Mouse (Mus musculus) megakaryocyte progenitor cell, adult 5-6 weeks (primary cell): ENCODE measurements around the gene Kcnj6. TPM values are rescaled to one million over a fixed set of nuclear protein-coding genes. Genes with fewer than 3 reads are reported as not detected.

Experiments
- ATAC-seq: replicated peaks from 2 replicates; pipeline ENCODE4 v1.8.0; 2016; ENCODE audit warnings: mild to moderate bottlenecking, moderate TSS enrichment, inconsistent platforms; ENCODE audit not compliant: poor library complexity
- total RNA-seq, 2 experiments: library from RNA; stranded (forward) in 1 of 2; stranded (reverse) in 1 of 2; fragments of 157-497, 149-512 nt in 1 of 2; fragments of 200-1000 nt in 1 of 2; gene quantifications; 2 replicates each; pipeline versions ENCODE4 v1.2.3 to v1.2.4; 2015 to 2017

The Kcnj6 gene
- total RNA-seq, 2 experiments from 2014 or later: not detected

DNA sequence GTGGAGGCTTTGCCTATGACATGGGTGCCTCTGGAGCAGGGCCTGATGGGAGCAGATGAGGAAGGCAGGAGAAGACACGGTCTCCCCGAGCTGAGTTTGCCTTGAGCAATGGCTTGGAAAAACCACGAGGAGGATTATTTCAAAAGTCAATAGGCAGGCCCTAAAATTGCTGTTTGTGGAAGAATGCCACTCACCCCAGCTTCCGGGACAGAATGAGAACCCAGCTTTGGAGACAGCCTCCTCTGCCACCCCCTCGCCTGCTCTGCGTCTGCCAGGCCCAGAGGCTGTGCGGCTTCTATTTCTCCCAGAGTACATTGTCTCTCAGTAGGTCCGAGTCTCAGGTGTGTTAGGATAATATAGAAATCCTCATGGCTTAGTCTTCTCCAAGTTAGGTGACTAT lies 64.8 kb downstream of the Kcnj6 start:
- no peak for ATAC-seq

DNA sequence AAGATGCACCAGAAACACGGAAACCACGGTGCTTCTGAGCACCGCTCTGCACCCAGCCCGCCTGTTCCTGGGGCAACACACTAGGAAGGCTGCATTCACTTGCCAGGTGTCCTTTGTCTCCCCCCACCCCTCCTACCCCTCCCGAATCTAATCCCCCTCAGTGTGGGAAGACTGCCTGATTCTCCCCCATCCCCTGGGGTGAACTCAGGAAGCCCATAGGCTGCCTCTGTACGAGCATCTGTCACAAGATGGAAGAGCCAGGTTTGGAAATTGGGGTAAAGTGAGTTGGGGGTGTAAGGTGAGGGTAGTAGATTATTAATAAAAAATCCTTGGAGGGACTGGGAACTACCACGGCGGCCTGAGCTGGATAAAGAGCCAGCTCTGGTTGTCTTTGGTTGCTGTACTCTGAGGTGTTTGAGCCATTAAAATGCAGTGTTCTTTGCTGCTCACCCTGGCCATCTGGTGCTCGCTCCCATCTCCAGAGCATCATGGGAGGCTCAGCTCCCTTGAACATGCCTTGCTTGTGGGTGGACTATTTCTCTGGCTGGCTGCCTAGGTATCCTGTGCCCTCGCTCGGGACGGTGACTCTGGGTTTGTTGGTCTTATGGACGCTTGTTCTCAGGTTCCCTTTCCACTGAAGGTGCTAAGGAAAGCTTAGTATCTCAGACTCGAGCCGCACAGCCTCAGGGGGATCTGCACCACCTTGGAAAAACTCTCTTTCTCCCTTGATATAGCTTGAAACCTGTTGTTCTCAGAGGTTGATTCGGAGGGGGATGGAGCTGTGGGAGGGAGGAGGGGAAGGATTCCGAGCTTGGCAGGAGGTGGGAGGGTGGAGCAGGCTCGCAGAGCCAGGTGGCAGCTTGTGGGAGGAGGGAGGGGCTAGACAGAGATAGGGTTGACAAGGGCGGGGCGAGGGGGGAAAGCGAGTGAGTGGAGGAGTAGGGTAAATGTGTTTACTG lies 65.9 kb downstream of the Kcnj6 start:
- no peak for ATAC-seq

DNA sequence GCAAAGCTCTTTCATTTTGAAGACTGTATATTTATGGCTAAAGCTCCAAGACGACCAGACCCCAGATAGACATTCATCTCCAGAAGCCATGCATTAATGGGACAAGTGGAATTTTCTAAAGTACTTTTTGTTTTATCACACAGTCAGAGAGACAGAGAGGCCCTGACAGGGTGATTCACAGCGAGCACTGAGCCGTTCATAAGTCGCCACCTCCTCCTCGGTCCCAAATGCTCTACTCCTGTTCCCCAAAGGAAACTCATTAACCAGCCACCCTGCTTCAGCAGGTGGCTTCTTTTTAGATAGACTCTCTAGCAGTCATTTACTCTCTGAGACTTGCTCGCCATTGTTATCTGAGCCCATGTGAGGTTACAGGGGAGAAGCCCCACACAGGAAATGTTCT lies 72.1 kb downstream of the Kcnj6 start:
- no peak for ATAC-seq

DNA sequence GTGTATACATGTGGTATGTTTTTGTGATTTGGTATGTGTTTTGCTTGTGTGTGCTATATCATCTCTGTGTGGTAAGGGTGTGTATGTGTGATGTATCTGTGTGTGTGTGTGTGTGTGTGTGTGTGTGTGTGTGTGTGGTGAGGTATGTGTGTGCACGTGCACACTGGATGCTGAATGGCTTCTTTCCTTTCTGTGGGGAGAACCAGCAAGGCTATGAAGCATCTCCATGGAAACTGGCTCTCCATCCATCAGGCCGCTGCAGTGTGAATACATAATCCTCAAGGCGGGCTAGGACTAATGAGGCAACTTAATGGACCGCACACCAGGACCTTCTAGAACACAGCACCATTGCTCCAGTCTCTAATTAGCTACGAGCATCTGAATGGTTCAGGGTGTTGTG lies 78.3 kb downstream of the Kcnj6 start:
- no peak for ATAC-seq

DNA sequence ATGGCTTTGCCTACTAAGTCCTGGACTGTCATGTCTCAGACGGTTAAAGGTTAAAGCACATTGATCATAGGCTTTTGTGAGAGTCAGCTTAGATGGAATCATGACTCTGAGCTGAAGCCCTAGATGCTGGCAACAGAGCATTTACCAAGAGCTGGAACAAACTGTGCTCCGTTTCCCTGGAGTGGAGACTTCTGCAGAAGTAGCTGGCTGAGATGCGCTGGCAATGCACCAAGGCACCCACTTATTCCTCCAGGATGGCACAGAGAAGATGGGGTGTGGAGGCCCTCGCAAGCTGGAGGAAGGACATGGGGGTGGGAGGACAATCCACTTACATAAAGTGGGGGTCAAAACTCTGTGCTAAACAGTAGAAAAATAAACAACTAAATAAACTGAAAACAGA lies 91.5 kb downstream of the Kcnj6 start:
- no peak for ATAC-seq

DNA sequence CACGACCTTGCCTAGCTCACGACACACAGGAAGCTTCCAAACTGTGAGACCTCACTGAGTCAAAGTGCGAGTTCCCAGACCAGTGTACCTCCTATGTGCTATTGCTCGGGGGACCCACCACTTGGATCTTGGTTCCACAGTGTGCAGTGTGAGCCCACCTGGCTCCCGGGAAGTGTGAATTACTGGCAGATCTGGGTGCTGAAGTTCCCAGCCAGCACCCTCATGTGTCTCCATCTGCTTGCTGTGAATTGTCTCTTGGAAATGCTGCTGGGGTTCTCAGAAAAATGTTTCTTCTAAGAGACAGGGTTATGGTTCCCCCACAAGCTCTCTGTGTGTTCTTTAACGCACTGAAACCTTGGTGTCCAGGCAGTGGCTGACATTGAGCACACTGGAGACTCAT lies 98.7 kb downstream of the Kcnj6 start:
- ATAC-seq: no peak

DNA sequence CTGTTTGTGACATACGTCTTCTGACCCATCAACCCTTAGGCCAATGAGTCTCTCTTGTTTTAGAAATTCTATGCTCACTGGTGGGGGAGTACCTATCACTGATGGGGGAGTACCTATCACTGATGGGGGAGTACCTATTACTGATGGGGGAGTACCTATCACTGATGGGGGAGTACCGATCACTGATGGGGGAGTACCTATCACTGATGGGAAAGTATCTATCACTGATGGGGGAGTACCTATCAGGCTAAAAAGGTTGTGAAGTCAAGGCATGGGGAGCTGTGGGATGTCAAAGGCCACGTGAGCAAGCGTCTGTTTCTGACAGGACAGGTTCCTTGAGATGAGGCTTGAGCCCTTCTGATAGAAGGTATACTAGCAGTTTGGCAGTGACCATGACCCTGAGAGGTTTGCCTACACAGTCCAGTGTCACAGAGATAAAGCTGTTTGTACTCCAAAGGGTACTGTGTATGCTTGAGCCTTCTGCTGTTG lies 105.3 kb downstream of the Kcnj6 start:
- ATAC-seq: no peak

DNA sequence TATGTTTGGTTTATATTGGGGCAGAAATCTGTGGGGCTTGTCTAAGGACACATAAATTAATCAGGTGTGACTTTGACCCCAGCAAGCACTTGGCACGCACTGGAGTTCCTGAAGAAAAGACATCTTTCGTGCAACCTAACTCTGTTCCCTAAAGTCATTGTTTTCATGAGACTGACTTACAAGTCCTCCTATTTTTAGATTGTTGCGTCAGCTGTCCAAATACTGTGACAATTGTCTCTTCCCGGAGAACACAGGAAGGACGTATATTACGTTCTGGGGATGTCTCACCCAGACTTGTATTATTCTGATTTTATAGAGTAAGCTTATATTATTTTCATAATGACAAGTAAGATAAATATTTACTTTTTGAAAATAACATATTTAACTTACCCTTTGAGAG lies 106.9 kb downstream of the Kcnj6 start:
- no peak for ATAC-seq

DNA sequence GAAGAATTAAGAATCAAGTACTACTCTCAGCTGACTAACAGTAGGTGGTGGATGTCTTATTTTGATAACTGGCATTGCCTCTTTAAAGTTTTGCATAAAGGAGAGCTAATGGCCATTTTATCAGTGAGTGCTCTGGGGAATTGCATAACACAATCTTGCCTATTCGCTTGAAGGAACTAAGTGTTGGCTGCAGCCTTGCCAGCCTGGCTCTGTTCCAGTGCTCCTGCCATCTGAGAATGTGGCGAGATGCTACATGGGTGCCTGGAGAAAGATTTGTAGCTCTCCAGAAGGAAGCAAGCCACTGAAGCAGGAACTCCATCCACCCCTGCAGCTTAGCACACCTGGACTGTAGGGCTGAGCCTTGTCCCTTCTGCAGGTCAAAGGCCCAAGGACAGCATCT lies 107.4 kb downstream of the Kcnj6 start:
- ATAC-seq: no peak

DNA sequence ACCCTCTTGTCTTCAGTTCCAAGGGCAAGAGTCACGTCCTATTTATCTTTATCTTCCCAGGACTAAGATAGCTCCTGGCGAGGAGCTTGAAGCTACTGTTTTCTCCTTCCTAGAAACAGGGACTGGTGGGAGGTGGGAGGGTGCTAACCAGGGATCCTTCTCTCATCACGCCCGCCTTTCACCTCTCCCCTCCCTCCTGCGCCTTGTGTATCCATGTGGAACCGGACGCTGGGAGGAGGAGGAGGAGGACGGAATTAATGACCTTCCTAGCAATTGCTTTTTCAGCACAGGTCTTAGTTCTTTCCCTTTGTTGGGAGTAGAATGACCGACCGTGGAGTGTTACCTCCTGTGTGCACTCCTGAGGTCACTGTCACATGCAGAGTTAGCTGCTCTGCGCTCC lies 108.9 kb downstream of the Kcnj6 start:
- no peak for ATAC-seq

DNA sequence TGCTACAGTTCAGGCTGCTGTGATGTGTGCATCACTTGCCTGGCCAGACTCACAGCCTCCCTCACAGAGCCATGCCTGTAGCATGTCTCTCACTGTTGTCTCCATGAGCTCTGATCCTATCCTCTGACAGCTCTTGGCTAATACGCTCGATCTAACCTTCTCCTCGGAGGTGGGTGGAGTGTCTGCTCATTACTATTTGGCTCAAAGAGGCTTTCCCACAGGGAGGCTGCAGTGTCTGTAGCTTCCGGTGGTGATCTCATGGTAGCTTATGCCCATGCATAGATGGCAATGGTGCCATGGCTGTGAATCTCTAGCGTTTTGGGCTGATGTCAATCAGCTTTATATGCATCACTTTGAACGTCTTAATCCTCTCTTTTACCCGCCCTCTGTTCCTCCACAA lies 111.1 kb downstream of the Kcnj6 start:
- ATAC-seq: no peak

DNA sequence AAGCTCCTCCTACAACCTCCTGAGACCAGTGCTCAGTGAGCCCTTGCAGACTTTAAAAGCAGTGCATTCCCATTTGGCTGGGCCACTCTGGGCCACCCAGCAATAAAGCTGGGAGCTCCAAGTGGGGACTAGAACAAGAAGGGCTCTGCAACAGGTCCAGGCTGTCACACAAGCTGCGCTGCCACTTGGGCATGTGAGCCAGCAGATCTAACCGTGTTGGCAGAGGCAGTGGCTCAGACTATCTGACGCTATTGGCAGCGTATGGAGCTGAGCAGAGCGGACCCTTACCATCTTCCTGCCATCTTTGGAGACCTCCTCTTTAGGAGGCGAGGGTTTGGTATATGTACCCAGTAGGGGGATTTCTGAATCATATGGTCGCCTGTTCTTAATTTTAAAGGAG lies 112.4 kb downstream of the Kcnj6 start:
- no peak for ATAC-seq

DNA sequence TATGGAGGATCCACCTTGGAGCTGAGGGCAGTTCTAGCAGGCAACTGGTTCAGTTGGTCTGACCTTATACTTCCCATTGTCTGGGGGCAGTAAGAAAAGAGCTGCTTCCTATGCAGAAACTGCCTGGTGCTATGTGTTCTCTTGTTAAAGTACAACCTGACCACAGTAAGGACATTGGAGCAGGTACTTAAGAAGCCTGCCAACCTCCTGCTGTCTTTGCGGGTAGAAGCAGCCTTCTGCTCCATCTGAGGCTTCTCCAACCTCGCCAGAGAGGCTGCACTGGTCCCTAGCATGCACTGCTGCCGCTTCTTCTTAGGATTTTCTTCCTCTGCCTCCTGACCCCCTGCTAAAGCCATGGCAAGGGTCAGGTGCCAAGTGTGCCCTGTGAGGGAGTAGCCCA lies 113.6 kb downstream of the Kcnj6 start:
- ATAC-seq: no peak

DNA sequence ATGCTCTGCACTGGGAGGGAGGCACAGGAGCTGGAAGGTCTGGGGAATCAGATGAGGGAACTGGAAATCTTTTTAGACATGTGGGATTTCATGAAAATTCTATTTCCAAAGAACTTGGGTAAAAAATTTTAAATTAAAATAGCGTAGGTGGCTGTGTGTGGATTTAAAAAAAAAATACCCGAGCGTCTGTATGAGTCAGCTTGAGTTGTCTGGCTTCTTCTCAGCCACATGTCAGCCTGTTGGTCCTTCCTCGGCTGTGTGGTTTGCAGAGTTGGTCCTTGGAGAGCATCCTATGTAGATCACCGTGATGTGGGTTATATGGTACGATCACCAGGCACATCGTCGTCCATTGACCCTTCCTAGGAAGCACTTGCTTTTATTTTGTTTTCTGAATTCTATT lies 114.3 kb downstream of the Kcnj6 start:
- ATAC-seq: no peak

DNA sequence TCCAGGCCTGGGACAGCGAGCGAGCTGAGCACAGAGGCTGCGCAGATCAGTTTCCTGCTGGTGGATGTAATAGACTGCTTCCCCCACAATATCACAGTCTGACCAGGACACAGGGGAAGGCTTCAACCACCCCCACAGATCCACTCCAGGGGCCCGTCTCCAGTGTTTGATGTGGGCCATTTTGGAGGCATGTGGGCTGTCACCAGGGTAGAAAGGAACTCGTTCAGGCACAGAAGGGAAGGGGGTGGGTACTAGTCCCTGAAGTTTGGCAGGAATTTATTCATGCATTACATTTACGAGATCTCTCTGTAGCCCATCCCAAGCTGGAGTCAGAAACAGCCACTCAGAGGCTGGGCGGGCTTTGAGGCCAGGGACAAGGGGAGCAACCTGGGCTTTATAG lies 115.4 kb downstream of the Kcnj6 start:
- no peak for ATAC-seq

DNA sequence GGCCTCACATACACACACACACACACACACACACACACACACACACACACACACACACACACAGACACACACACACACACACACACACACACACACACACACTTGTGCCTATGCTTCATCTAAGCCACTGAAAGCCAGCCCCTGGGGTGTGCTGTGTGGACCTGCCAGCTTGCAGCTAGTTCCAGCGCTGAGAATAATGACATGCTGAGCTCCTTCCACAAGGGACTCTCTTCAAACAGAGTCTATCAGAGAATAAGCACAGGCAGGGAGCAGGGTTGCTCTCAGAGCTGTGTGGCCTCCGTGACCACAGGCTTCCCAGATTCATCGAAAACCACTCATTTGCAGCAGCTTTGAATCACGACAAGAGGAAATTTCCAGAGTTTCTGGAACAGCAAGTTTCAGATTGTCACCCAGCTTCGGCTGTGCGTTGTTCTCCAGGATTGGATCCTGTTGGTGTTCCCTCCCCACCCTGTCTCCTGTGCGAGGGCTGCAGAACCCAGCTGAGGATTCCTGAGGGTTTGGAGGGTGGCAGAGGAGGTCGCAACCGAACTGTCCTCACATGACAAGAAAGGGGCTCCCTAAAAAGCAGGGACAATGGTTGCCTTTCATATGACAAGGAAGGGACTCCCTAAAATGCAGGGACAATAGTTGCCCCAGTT lies 124.8 kb downstream of the Kcnj6 start:
- ATAC-seq: no peak

DNA sequence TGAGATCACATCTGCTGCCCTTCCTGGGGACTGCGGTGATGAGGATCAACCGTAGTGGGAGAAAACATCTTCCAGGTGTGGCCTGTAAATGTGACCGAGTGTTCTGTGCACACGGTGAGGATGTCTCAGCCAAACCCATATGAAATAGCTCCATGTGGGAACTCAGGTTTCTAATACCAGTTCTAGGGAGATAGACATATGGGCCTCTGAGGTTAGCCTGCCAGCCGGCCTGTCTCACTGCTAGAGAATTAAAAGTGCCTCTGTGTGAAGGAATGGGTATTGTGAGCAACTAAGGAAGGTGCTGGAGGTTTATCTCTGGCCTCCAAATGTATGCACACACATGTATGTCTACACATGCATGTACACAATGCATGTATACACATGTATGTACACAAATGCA lies 129.1 kb downstream of the Kcnj6 start:
- no peak for ATAC-seq

DNA sequence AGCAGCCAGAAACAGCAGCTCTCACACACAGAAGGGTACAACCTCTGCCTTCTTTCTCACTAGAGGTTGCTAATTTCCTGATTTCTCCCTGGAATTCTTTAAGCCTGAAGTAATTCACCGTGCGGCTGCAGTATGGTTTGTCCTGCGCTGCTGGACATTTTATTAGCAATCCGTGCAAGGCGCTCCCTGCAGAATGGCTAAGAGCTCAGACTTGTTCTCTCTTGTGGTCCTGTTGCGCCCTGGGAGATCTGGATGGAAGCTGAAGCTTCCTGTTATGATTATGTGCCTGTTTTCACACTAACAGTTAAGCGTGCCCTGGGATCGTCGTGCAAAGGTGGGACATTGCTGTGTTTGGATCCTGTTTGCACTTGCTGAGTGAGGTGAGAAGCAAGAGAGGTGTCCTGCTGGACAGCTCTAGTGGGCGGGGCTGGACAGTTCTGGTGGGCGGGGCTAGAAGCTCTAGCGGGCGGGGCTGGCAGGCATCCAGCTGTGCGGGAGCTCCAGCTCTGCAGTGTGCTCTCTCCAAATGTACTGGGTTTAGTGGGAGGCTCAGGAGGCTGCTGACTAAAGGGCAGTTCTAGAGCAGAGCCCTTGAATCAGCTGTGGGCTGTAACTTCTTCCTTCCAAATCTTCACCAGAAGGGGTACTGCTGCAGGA lies 131.1 kb downstream of the Kcnj6 start:
- ATAC-seq: no peak

DNA sequence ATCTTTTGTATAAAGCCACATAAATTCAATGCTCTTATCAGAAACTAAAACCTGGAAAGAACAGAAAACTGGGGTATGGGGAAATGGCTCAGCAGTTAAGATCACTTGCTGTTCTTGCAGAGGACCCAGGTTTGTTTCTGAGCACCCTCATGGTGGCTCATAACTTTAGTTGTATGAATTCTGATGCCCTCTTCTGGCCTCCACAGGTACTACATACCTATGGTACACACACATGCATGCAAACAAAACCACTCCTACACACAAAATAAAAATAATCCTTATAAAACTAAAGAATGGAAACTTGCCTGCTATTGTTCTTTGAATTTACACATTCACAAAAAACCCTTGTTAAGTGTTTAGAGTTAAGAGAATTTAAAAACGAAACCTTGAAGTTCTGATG lies 131.7 kb downstream of the Kcnj6 start:
- no peak for ATAC-seq

DNA sequence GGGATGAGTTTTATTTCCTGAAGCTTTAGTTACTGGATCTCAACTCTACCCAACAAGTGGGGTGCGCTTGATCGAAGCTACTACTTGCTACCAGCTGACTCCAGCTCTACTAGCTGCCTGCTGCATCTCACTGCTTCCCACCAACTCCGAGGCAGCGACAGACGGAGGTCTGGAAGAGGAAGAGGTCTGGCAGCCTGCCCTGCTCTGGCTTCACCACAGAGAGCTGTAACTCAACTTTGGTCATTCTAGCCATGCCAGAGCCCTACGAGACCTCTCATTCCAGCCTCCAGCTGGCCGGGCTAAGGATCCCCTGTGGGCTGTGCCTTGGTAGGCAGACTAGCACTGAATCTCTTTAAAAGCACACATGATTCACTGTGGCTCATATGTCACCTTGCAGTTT lies 132.4 kb downstream of the Kcnj6 start:
- ATAC-seq: no peak

DNA sequence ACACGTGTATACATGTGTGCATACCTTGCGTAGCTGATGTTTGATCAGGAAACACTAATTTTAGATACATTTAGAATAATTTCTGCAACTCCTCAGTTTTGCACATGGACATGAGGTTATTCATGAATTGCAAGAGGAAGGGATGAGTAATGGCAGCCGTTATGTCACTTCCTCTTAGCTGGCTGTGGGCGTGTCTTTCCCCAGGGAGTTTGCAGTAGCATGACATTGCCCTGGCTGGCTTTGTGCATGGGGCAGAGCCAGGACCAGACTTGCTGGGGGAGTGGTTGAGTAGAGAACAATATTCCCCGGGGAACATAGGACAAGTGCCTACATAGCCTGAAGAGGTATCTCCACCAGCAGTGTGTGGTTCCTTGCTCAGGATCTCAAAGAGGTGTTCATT lies 134.0 kb downstream of the Kcnj6 start:
- 0 out of 2 replicates have a peak, but pooled peaks have one; percentile 29 for ATAC-seq

DNA sequence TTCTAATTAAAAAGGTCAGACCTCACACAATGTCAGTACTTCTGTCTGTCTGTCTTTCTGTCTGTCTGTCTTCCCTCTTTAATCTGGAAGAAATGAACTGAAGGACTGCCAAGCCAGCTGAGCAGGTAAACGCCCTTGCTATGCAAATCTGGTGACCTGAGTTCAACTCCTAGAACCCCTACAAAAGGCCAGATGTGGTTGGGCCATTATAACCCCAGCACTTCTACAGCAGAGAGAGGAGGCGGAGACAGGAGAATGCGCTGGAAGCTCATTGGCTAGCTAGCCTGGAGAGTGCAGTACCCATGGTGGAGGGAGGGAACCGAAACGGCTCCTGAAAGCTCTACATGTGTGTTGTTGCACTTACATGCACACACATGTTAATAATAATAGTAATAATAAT lies 141.5 kb downstream of the Kcnj6 start:
- ATAC-seq: no peak
